Mouse (Mus musculus) yolk sac, embryonic 10.5 days (tissue): ENCODE results near the gene Rbm31y.
"Not testable (repeated sequence)": the region's sequence is repeated elsewhere in the genome, so short reads cannot be mapped to it uniquely, and the experiment has no call there.

Experiments used
- DNase-seq: peaks from one replicate; pipeline ENCODE4 v3.0.0-alpha.2; 2017; ENCODE audit warnings: low spot score

Gene Rbm31y

GRCm38 (mm10) chrY:17400461-17400860, at the start of gene Rbm31y:
Gene Rbm31y (plus strand): TSS chrY:17400761.
- DNase-seq = not testable (repeated sequence)
